Mouse (Mus musculus): ENCODE data around the gene Ptprn2.

DNA sequence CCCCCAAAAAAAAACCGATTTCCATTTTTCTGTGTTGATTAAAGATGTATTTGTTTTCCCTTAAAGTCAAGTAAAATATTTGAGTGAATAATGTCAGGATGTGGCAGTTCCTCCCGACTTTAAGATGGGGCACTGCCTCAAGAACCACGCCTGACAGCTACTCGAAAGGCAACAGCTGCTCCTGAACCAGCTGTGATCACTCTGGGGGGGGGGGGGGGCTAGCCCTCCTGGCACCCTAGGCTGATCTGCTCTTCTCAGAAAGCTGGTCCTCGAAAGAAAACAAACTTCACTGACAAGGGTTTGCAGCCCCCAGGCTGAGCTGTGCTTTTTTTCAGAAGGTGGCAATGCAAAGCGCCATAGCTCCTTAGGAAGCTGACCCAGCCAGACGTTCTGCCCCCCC, 663.7 kb downstream of the Ptprn2 start:
- TF ChIP-seq MAZ (IDR thresholded peaks at IDR 0.05; ENCODE audit: low read depth, low read length) (no peak), CTCF (conservative IDR thresholded peaks at IDR 0.05 in 1 of 2, IDR thresholded peaks at IDR 0.05 in 1 of 2; ENCODE audit: low read depth in 2 of 2, low read length in 2 of 2) (no peak), ZC3H11A (IDR thresholded peaks at IDR 0.05; ENCODE audit: low read depth, low read length) (no peak), MYC (IDR thresholded peaks at IDR 0.05; ENCODE audit: low read depth, low read length) (no peak), E2F4 (IDR thresholded peaks at IDR 0.05; ENCODE audit: insufficient replicate concordance, low read depth, low read length) (no peak)
